Mouse (Mus musculus) heart, adult 2 months (tissue): ENCODE results near the gene Ncor2.

ENCODE experiments used
- CTCF ChIP-seq: fragments of 200-600 bp; IDR thresholded peaks from 2 replicates; pipeline ENCODE4 v1.8.1; 2022; ENCODE audit warnings: antibody characterized with exemption, mild to moderate bottlenecking, moderate library complexity
- POLR2A ChIP-seq: fragments of 200-500 bp; IDR thresholded peaks from 2 replicates; pipeline ENCODE4 v1.6.1; 2011; ENCODE audit warnings: mild to moderate bottlenecking, low read depth, low read length, control low read depth; ENCODE audit not compliant: insufficient read depth

- TF ChIP-seq CTCF (no peak), POLR2A (no peak)
Measured at GRCm38 (mm10) chr5:125172831-125173615, 6.0 kb downstream of the Ncor2 start.
